Mouse (Mus musculus): Measurements from ENCODE around the gene Ppp1r9b. TPM values are rescaled to one million over a fixed set of nuclear protein-coding genes. Genes with fewer than 3 reads are reported as not detected.
"Not testable (repeated sequence)": the region's sequence is repeated elsewhere in the genome, so short reads cannot be mapped to it uniquely, and the experiment has no call there.

Gene Ppp1r9b
- 10 to 100 TPM; 83.3 to 96.2 TPM for total RNA-seq (2021)
- long read RNA-seq, experiment 1, full-length matches to known transcripts, result 12 of 27 reads
- long read RNA-seq, experiment 1, partial matches to known transcripts, result 15 of 27 reads
- long read RNA-seq, experiment 1, other reads (novel, unspliced or antisense), result 0 of 27 reads
- long read RNA-seq, experiment 2, full-length matches to known transcripts, result 12 of 29 reads
- long read RNA-seq, experiment 2, partial matches to known transcripts, result 17 of 29 reads
- long read RNA-seq, experiment 2, other reads (novel, unspliced or antisense), result 0 of 29 reads

DNA sequence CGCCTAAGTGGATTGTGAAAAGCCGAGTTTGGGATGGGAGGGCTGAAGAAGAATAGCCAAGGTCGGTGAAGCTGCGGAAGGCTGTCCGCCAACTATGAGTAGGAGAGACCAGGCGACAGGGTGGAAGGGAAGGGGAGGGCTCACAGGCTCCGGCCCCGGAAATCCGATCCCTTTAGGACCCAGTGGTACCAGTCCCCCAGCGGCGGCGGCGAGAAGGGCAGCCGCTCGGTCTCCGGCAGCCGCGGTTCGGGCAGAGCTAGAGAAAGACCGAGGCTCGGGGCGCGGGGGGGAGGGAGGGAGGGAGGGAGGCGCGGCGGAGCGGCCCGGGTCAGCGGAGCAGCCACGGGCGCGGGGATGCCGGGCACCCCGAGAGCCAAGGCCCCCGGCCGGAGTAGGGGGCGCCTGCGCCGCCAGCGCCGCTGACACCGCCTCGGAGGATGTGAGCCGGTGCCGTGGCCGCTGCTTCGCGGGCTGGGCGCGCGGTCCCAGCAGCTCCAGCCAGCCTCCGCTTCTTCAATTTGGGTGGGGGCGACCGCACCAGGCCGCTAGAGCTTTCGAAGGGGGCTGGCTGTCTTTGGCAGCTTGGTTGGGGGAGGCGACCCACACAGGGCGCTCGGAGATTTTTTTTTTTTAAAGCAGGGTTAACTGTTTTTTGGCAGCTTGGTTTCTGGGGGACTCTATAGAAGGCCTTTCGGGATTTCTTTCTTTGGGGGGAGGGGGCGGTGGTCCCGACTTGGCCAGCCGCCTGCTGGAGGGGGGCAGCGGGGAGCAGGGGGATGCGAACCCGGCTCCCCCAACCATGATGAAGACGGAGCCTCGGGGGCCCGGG is at the start of gene Ppp1r9b:
Ppp1r9b (plus strand) TSS at position 287 of the 829 bp plus-strand sequence.
- DNase-seq, result peak; percentile 96

DNA sequence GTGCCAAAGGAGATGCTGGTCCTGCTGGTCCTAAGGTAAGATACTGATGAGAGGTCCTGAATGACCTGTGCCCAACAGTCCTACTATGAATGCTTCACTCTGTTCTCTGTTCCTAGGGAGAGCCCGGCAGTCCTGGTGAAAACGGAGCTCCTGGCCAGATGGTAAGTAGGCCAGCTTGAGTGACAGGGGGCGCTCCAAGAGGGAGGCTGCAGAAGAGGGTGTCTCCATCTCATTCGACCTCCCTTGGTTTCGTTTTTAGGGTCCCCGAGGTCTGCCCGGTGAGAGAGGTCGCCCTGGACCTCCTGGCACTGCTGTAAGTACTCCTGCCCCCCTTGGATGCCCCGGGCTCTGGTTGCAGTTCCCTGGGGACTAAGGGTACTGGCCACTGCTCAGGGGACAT is 49.7 kb upstream of the Ppp1r9b start:
- no peak for DNase-seq

- DNase-seq, result no peak
Observed at GRCm38 (mm10) chr11:94941776-94942175, 49.1 kb upstream of the Ppp1r9b start.

- peak; percentile 67 for DNase-seq
Observed at GRCm38 (mm10) chr11:94942282-94943023, 48.4 kb upstream of the Ppp1r9b start.

DNA sequence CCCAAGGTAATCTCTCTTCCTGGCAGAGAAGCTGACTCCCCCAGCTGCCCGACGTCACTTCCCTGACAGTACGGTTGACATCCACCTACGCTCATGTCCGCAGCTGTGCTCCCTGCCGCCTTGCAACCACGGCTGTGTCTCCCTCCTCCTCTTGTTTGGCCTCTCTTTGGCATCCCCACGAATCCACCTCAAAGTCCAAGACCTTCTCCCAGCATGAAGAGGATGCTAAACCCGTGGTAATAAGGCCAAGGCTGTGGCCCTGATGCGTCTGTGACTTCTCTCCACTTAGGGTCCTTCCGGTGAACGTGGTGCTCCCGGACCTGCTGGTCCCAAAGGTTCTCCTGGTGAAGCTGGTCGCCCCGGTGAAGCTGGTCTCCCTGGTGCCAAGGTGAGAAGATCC is 47.8 kb upstream of the Ppp1r9b start:
- DNase-seq, result no peak

- DNase-seq, result no peak
Observed at GRCm38 (mm10) chr11:94944295-94944694, 46.5 kb upstream of the Ppp1r9b start.

DNA sequence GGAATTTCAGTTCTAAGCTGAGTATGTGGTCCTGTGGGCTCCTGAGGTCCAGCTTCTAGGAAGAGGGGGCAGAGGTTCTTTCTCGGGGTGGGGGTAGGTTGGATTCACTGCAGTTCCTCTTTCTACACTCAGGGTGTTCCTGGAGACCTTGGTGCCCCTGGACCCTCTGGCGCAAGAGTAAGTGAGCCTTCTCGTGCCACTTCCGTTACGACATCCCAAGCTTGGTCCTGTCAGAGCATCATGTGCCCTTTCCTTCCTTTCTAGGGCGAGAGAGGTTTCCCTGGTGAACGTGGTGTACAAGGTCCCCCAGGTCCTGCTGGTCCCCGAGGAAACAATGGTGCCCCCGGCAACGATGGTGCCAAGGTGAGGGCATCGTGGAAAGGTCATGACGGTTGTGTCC is 45.6 kb upstream of the Ppp1r9b start:
- DNase-seq, result no peak

GRCm38 (mm10) chr11:94952169-94952568 is 38.7 kb upstream of the Ppp1r9b start:
- DNase-seq, result no peak

DNA sequence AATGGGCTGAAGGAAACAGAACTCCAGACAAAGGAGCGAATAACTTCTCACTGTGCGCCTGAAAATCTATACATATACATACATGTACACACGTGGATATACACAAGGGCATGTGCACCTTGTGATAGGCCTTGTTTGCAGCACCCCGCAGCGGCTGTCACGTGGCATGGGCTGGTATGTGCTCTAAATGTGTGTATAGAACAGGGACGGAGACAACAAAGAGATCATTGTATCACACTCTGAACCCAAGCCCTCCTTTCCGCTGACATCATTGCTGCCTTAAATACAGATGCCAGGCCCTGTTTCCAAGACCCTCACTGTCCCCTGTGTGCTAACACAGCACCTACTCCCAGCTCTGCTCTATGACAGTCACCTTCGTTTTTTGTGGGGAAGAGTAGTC is 35.7 kb upstream of the Ppp1r9b start:
- no peak for DNase-seq

DNA sequence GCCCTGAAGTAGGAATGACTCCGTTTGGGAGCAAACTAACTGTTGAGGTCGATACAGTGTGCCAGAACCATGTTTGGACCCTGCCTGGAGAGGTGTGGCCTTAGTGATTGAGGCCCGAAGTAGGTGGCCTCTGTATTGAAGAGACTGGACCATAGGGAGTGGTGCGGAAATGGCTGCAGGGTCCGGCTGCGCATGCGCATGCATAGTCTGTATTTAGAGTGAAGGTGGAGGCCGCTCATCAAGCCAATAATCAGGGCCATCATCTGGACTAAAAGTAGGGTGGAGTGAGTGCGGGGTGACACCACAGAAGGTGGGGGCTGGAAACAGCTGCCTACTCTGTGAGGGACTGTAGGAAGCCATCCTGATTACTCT is 33.2 kb upstream of the Ppp1r9b start:
- DNase-seq, result no peak

GRCm38 (mm10) chr11:94958065-94958858 is 32.6 kb upstream of the Ppp1r9b start:
- peak; percentile 80 for DNase-seq

- no peak for DNase-seq
Observed at GRCm38 (mm10) chr11:94962534-94963101, 28.2 kb upstream of the Ppp1r9b start.

DNA sequence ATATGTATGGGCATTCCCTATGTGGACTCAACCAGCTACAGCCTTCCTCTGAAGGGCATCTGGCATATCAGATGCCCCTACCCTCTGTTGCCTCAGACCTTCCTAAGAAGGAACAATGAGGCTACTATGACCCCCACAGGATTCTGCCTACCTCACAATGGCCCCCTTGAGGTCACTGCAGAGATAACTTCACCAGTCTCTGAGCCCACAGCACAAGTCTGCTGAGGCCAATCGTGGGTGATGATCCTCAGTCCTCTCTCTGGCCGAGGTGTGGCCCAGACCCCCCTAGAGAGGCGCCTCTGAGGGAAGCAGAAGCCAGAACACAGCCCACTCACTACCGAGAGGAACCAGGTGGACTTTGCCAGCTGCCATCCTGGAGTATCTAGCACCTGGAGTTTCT is 23.4 kb upstream of the Ppp1r9b start, which contains the start of gene Hils1:
Hils1 (plus strand) TSS at position 175 of the 400 bp plus-strand sequence.
- no peak for DNase-seq

GRCm38 (mm10) chr11:94968187-94968586 is 22.6 kb upstream of the Ppp1r9b start:
- peak; percentile 65 for DNase-seq

GRCm38 (mm10) chr11:94969709-94970108 is 21.1 kb upstream of the Ppp1r9b start:
- DNase-seq, result not testable (repeated sequence)

- peak; percentile 89 for DNase-seq
Observed at GRCm38 (mm10) chr11:94970210-94970943, 20.5 kb upstream of the Ppp1r9b start.

GRCm38 (mm10) chr11:94971895-94972615 is 18.8 kb upstream of the Ppp1r9b start:
- no peak for DNase-seq

DNA sequence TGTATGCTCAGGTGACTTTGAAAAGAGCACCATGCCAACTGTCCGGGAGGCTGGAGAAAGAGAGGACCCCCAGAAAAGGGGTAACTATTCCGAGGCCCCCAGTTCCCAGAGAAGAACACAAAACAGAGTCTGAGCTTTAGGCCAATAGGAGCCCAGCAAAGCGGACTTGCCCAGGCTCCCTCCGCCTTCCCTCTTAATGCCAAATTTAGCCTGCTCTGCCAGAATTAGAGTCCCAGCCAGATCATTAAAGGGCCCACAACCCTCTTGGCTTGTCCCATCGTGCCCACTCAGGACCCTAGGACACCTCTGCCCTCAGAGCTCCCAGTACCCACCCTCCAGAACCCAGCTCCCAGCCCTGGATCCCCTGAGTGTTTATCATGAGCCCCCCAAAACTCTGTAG is 17.9 kb upstream of the Ppp1r9b start:
- DNase-seq, result no peak

GRCm38 (mm10) chr11:94973313-94973712 is 17.5 kb upstream of the Ppp1r9b start:
- no peak for DNase-seq

- no peak for DNase-seq
Observed at GRCm38 (mm10) chr11:94974951-94975350, 15.9 kb upstream of the Ppp1r9b start.
